Mouse (Mus musculus): ENCODE results near the gene Ppp1r12b.

Gene Ppp1r12b

DNA sequence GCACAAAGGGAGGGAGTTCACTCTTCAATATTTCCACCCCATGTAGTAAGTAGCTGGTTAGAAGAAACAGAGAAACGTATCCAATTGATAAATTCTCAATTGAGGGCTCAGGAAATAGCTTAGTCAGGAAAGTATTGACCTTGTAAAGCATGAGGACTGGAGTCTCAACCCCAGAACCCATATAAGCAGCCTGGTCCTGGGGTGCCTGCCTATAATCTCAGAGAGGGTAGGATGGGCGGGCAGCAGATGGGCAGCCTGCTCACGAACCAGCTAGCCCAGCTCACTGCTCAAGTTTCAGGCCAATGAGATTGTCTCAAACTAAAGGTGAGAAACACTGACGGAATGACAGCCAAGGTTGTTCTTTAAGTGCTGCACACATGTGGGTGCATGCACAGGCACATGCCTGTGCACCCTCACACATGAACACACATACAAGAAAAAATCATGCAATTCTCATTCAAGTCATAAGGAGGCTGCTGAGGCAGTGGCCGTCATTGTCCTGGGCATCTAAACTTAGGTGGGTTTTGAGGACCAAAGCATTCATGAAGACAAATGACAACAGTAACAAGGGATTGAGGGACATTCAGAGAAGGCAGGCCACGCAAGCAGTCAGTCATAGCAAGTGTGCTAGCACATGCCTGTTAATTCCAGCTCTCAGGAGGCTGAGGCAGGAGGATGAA lies 137.7 kb downstream of the Ppp1r12b start:
- in situ Hi-C loops (cut with MboI; ENCODE audit: low pct_unique_long_range_greater_than_20kb in 1 of 2, low sequenced_read_pairs in 2 of 2, unreplicated experiment in 1 of 2): no loop called here

DNA sequence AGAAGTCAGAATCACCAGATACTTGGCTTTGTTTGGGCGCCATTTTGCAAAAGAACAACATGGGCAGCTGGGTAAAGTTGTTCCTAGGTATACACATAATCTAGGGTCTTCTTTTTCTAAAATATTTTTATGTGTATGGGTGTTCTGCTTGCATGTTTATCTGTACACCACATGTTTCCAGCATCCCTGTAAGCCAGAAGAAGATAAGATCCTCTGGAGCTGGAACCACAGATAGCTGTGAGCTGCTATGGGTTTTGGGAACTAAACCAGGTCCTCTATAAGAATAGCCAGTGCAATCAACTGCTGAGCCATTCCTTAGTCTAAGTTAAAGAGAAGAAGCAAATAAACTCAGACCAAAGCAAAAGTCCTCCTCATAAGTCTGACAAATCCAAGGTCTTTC lies 138.6 kb downstream of the Ppp1r12b start:
- in situ Hi-C loops (cut with MboI; ENCODE audit: low pct_unique_long_range_greater_than_20kb in 1 of 2, low sequenced_read_pairs in 2 of 2, unreplicated experiment in 1 of 2): no loop called here

DNA sequence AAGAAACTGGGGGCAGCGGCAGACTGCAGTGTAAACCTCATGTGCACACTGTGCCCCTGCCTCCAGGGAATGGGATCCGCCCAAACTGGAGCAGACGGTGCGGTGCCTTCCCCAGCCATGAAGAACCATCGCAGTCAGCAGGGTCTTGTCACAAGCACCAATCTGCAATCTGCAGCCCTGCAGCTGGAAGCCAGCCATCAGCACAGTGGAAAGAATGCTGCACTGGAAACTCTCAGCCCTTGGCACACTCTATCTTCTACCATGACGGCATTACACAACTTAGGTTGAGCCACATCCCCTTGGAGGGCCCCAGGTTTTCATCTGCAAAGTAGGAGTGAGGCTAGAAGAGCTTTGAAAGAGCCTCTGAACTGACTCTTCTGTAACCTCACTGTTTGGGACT lies 139.1 kb downstream of the Ppp1r12b start:
- in situ Hi-C loops (cut with MboI; ENCODE audit: low pct_unique_long_range_greater_than_20kb in 1 of 2, low sequenced_read_pairs in 2 of 2, unreplicated experiment in 1 of 2): no loop called here

DNA sequence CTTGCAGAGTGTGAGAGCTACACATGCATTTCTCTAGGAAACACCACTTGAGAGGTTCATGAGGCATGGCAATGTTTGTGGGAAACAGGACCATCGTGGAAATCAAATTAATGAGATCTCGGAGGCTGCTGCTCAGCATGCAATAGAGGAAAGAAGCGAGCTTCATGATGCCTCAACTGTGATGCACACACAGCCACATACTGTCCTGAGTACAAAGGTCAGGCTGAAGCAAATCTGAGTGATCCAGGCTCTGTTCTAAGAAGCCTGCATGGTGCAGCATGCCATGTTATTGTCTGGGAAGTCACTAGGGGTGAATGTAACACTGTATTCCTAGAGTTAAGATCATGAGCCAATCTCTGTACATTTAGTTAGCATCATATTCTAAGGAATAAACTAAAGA lies 140.0 kb downstream of the Ppp1r12b start:
- in situ Hi-C loops (cut with MboI; ENCODE audit: low pct_unique_long_range_greater_than_20kb in 1 of 2, low sequenced_read_pairs in 2 of 2, unreplicated experiment in 1 of 2): no loop called here

DNA sequence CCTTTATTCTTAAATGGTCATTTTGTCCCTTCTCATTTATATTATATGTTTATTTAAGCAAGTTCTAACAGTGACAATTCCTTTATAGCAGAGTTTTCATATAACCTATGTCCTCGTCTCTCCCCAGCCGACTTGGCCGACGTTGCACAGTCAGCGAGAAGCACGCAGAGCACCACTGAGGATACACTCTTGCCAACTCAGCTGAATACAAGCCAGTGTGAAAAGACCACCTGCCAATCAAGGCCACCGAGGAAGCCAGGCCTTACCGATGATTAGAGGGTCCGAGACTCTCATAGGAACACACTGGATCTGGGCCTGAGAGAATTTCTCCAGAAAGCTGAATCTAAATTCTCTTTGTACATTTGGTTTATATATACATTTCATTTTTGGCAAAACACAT lies 150.3 kb downstream of the Ppp1r12b start:
- in situ Hi-C loops (cut with MboI; ENCODE audit: low pct_unique_long_range_greater_than_20kb in 1 of 2, low sequenced_read_pairs in 2 of 2, unreplicated experiment in 1 of 2): no loop called here

DNA sequence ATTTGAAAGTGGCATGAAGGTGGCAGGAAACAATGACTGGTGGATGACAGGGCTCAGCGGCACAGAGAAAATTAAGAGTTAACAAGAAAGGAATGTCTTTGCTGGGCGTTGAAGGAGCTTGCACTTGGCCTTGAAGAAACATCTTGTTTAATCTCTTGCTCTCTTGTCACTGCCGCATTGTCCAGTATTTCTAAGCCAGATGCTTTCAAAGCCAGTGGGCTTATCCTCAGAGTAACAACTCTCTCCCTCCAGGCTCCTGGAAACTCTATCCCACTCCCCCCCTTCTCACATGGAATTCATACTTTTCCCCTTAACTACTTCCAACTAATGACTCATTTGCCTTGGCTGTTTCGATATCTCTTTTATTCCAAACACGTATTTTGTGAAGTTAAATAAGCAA lies 151.4 kb downstream of the Ppp1r12b start:
- in situ Hi-C loops (cut with MboI; ENCODE audit: low pct_unique_long_range_greater_than_20kb in 1 of 2, low sequenced_read_pairs in 2 of 2, unreplicated experiment in 1 of 2): no loop called here

DNA sequence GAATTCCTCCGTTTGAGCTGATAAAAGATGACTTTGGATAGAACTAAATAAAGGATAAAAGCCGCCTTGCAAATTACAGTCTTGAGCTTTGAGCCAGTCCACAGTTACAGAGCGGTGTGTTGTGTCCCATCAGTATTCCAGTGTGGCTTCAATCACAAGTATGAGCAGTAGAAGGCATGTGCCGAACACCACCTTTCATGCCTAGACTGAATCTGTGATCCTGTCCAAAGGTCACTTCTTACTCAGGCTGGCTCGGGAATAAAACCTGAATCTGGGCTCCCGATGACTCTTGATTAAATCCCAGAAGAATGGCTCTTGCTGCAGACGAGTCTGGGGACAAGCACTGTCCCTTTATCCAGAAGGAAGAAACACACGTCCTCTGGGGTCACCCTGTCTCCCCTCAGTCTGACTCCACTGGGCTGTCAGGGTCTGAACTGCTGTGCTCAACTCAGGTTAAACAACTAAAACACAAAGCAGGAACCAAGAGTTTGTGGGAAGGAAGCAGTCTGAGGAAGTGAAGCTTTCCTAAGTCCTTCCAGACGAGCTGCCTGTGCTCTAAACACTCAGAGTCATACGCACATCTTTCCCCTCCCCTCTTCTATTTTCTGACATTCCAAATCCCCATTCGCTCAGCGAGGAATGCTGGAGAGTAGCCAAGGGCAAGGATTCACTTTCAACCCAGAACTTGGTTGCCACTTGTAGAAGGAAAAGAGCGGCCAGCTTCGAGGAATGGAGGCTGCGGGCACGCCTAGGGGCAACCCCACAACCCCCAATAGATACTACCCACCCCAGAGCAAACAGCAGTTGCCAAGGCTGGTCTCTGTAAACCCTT lies 152.2 kb downstream of the Ppp1r12b start:
- in situ Hi-C loops (cut with MboI; ENCODE audit: low pct_unique_long_range_greater_than_20kb in 1 of 2, low sequenced_read_pairs in 2 of 2, unreplicated experiment in 1 of 2): no loop called here

DNA sequence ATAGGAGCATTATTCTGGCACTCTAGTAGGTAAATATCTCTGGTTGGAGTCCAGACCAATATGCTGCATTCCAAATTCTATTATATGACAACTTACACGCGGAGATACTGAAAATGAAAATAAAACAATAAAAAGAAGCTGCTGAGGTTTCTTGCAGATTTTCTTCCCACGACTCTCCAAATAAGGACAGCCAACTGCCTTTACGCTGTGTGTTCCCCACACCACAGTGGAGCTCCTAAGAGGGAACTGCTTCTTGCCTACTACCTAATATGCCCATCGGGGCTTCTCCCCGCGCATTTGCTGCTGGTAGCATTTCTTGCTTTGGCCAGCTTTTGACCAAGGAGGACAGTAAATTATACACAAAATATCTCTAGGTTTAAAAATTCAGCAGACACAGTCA lies 154.0 kb downstream of the Ppp1r12b start:
- in situ Hi-C loops (cut with MboI; ENCODE audit: low pct_unique_long_range_greater_than_20kb in 1 of 2, low sequenced_read_pairs in 2 of 2, unreplicated experiment in 1 of 2): no loop called here

DNA sequence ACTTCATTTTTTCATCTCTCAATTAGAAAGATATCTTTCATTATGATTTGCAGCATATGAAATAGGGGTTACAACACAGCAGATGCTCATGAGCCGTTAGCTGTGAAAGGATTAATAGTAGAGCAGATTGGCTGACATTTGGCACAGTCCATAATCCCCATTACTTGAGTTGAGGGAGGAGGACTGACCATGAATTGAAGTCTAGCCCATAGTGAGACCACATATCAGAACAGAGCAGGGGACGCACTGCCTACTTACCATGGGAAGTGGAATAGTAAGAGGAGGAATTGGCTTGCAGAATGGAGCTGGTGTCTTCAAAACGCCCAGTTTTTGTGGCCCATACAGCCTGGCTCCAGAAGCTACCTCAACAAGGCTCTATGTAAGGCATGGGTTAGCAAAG lies 159.2 kb downstream of the Ppp1r12b start:
- in situ Hi-C loops (cut with MboI; ENCODE audit: low pct_unique_long_range_greater_than_20kb in 1 of 2, low sequenced_read_pairs in 2 of 2, unreplicated experiment in 1 of 2): no loop called here

DNA sequence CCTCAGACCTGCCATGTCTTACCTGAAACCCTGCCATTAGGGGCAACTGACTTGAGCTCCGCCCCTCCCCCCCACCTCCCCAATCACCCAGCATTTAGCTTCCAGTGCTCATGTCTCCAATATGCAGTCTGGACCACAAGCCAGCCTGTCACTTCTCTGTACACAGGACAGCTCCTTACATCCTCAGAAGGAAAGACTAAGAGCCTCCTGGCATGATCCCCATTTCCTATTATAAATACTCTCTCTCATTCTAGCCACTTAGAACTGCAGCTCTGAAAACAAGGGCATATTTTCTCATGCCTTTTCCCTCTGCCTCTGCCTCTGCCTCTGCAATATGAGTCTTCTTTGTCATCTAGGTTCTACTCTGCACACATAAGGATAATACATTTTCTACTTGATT lies 159.7 kb downstream of the Ppp1r12b start:
- in situ Hi-C loops (cut with MboI; ENCODE audit: low pct_unique_long_range_greater_than_20kb in 1 of 2, low sequenced_read_pairs in 2 of 2, unreplicated experiment in 1 of 2): no loop called here

DNA sequence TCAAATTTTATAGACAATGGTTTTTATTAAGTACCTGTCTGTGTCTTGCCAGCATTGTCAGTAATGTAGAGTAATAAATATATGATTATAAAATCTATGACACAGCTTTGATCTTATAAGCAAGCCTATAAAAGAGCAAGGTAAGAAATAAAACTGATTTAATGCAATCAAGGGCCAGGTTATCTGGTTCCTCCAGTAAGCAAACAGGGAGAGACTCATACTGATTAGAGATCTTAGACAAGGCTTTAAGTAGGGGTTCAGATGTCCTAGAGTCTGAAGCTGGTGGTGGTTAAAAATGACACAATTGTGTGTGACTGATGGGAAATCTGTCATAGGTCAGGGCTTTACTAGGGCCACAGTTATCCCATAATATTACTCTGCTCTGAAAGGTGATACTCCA lies 164.3 kb downstream of the Ppp1r12b start:
- in situ Hi-C loops (cut with MboI; ENCODE audit: low pct_unique_long_range_greater_than_20kb in 1 of 2, low sequenced_read_pairs in 2 of 2, unreplicated experiment in 1 of 2): no loop called here

DNA sequence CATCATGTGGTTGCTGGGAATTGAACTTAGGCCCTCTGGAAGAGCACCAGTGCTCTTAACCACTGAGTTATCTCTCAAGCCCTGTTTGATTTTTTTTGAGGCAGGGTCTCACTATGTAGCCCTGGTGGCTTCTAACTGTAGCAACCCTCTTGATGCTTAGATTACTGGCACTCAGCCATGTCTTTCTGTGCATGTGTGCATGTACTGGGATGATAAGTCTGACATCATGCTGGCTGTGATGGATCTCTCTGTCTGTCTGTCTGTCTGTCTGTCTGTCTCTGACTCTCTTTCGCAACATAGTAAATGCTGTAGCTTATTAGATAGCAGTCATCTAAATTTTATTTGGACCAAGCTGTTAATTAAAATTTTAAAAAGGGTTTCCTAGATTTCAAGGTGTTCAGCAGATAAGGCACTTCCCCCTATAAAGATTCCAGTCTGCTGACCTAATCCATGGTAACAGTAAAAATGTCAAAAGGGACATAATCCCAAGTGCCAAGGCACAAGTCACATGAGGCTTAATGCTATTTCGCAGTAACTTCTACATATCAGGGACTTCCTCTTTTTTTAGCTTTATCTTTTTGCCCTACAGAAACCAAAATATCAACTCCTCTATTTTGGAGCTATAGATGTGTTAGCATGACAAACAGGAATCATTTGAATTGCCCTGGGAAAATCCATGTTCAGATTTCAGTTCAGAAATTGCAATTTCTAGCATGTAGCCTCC lies 164.9 kb downstream of the Ppp1r12b start:
- in situ Hi-C loops (cut with MboI; ENCODE audit: low pct_unique_long_range_greater_than_20kb in 1 of 2, low sequenced_read_pairs in 2 of 2, unreplicated experiment in 1 of 2): no loop called here

DNA sequence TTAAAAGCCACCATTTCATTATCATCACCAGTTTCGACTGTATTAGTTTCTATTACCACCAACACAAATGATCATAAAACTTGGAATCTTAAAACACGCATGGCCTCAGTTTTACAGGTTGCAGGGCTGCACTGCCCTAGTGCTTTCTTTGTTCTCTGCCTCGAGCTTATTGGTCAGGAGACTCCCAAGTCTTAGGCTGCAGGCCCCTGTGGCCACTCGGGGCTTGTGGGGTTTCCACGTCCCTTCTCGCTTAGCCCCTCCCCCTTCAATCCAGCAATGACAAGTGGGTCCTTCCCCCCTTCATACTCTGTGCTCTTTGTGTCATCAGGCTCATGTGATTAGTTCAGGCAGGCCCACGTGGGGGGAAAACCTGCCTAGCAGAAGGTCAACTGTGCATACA lies 167.6 kb downstream of the Ppp1r12b start:
- in situ Hi-C loops (cut with MboI; ENCODE audit: low pct_unique_long_range_greater_than_20kb in 1 of 2, low sequenced_read_pairs in 2 of 2, unreplicated experiment in 1 of 2): no loop called here

DNA sequence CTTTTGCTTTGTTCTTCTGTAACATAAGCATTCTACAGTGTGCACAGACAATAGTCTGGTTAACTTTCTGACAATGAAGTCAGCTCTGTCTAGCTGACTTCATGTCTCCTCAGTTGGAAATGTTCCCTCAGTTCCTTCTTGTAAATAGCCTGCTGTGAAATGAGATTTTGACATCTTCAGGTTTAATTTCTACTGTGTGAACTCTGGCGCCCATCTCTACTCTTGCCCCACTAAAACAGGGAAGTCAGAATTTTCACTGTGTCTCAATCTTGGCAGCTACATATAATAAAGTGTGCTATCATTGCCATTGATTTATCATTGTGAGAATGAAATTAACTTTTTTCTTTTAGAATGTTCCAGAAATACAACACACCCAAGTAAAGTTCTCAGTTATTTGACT lies 170.8 kb downstream of the Ppp1r12b start:
- in situ Hi-C loops (cut with MboI; ENCODE audit: low pct_unique_long_range_greater_than_20kb in 1 of 2, low sequenced_read_pairs in 2 of 2, unreplicated experiment in 1 of 2): no loop called here

DNA sequence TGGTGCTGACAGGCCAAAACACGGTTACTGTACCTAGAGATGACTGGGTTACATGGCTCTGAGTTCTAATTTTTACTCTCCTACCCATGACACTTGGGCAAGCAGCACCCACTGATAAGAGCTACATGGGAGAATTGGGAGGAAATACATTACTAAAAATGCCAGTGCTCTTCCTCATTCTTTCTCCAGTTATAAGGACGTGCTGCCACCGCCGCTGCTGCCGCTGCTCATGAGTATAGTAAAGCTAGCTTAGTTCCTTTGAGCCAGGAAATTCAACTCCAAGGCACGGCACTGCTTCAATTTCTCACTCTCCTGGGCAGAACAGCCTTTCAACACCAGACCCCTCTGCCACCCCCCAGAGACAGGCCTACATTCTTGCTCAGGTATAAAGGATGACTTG lies 171.3 kb downstream of the Ppp1r12b start:
- in situ Hi-C loops (cut with MboI; ENCODE audit: low pct_unique_long_range_greater_than_20kb in 1 of 2, low sequenced_read_pairs in 2 of 2, unreplicated experiment in 1 of 2): no loop called here

DNA sequence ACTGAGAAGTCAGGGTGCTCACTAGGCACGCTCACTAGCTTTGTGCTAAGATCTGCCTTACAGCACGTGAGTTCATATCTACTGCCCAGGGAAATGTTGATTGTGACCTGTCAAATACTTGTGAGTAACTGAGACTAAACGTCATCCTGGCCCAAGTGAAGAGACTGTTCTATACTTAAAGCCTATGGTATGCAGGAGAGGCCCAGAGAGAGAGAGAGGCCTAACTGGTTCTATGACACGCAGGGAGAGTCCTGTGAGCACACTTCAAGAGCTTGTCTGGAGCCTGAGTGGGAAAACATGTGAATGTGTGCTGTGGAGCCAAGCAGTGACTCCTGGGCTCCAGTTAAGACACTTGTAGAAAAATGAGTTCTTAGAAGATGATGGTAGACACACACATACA lies 171.8 kb downstream of the Ppp1r12b start:
- in situ Hi-C loops (cut with MboI; ENCODE audit: low pct_unique_long_range_greater_than_20kb in 1 of 2, low sequenced_read_pairs in 2 of 2, unreplicated experiment in 1 of 2): no loop called here

DNA sequence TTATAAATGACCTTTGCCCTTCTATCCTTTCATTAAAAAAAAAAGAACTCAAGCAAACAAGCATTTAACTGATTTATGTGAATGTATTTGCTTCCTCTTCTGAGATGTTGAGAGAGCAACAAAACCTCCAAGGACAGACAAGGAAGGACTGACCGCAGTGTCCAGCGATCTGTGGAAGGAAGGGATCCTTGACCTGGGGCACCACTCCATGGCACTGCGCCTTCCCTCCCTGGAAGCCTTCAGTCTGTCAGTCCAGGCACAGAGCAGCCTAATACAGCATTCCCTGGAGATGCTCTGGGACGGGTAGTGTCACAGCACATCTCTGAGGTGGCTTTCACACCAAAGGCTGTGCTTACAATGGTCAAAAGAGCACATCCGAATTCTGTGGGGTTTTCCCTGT lies 172.9 kb downstream of the Ppp1r12b start:
- in situ Hi-C loops (cut with MboI; ENCODE audit: low pct_unique_long_range_greater_than_20kb in 1 of 2, low sequenced_read_pairs in 2 of 2, unreplicated experiment in 1 of 2): no loop called here

DNA sequence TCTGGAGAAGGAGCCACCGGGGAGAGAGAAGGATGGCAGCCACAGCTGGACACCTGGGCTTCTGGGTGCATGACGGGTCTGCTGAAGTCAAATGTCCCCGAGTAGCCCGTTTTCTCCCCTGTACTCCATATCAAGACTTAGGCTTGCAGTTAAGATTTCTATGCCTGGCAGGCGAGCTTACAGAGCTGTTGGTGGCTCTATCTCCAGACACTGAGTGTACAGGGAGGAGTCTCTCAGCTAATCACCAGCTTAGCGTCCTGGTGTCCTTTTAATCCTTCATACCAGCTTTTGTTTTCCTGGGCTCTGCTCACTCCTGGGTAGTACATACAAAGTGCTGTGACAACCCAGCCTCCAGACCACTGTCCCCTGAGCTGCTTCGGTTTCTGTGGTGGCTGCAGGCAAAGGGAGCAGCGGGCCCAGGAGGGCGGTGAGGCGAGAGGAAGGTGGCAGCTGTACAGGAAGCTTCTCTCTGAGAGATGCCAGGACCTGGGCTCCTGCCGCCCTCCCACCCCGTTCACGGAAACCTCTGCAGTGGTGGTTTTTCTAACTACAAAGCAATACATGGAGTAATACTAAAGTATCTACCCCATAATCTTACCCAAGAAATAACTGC lies 177.7 kb downstream of the Ppp1r12b start:
- in situ Hi-C loops (cut with MboI; ENCODE audit: low pct_unique_long_range_greater_than_20kb in 1 of 2, low sequenced_read_pairs in 2 of 2, unreplicated experiment in 1 of 2): no loop called here

DNA sequence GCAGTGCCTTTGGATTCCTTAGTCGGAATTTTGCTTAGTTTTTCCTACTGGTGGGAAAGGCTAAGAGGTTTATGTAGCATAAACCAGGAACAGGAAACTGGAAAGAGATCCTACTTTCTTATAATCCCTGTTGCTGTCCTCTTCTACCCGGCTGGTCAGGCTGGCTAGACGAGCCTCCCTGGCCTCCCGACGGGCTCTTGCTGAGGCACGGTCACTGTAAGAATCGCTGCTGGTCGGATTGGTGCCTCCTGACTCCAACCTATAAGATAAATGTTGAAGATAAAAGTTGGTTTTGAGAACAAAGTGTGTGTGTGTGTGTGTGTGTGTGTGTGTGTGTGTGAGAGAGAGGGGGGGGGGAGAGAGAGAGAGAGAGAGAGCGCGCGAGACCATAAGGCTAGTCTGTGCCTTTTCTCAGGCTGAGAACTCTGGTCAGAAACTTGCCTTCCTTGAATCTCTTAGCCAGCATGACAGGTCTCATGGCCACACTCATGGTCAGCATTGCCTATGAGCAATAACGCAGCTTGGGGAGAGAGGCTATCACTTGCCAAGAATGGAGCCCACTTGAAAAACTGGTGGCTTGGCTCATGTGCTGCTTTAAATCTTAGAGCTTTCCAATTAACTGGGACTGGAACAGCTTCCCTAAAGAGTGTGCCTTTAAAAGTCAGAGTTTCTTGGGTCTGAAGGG lies 178.4 kb downstream of the Ppp1r12b start:
- in situ Hi-C loops (cut with MboI; ENCODE audit: low pct_unique_long_range_greater_than_20kb in 1 of 2, low sequenced_read_pairs in 2 of 2, unreplicated experiment in 1 of 2): no loop called here

Measured in mouse embryonic stem cell (cell line).